Mouse (Mus musculus) intestine, embryonic 16.5 days (tissue): ENCODE results near the gene Psmb9. TPM values are rescaled to one million over a fixed set of nuclear protein-coding genes. Genes with fewer than 3 reads are reported as not detected.

Experiments used
- ATAC-seq: fragments of 200-750 bp; cut with Nextera tagmentation; 2 replicates; pipeline ENCODE4 v1.8.0; 2017; ENCODE audit warnings: moderate TSS enrichment, moderate library complexity
- H3K27ac ChIP-seq: fragments of 300-500 bp; sonication (generic); 2 replicates; pipeline ENCODE4 v1.5.1; 2014; ENCODE audit warnings: mild to moderate bottlenecking, low read length
- H3K27me3 ChIP-seq: fragments of 300-500 bp; sonication (generic); replicated peaks from 2 replicates; pipeline ENCODE4 v1.6.1; 2014; ENCODE audit warnings: low read length, control low read depth, mixed read lengths; ENCODE audit not compliant: control insufficient read depth, insufficient read depth
- H3K36me3 ChIP-seq: fragments of 300-500 bp; sonication (generic); 2 replicates; pipeline ENCODE4 v1.6.1; 2014; ENCODE audit warnings: low read length, control low read depth; ENCODE audit not compliant: control insufficient read depth, insufficient read depth
- H3K4me1 ChIP-seq: fragments of 300-500 bp; sonication (generic); 2 replicates; pipeline ENCODE4 v1.6.1; 2014; ENCODE audit warnings: low read length, control low read depth, mixed read lengths; ENCODE audit not compliant: control insufficient read depth, insufficient read depth
- H3K4me2 ChIP-seq: fragments of 300-500 bp; sonication (generic); 2 replicates; pipeline ENCODE4 v1.6.1; 2014; ENCODE audit warnings: low read depth, low read length, control low read depth
- H3K4me3 ChIP-seq: fragments of 300-500 bp; sonication (generic); 2 replicates; pipeline ENCODE4 v1.5.1; 2014; ENCODE audit warnings: mild to moderate bottlenecking, low read length
- H3K9ac ChIP-seq: fragments of 300-500 bp; sonication (generic); 2 replicates; pipeline ENCODE4 v1.6.1; 2014; ENCODE audit warnings: low read depth, low read length
- H3K9me3 ChIP-seq: fragments of 300-500 bp; sonication (generic); 2 replicates; pipeline ENCODE4 v1.6.1; 2016; ENCODE audit warnings: low read length, control low read depth; ENCODE audit not compliant: control insufficient read depth
- WGBS: fragments of 180-500 bp; shearing (Covaris S2); extraction: QIAGEN DNeasy Blood & Tissue Kit; methylation state at CpG from one replicate; pipeline ENCODE4 v1.1.7; 2014; 5-methylcytosine and 5-hydroxymethylcytosine counted together
- polyA plus RNA-seq: library from polyadenylated mRNA; unstranded; fragments of >200 nt; fragmentation: Nextera tagmentation; extraction: Ambion mirVana; gene quantifications from 2 replicates; pipeline ENCODE4 v1.2.1, GENCODE M21; 2015

The Psmb9 gene
- polyA plus RNA-seq, 1 experiment from 2014 or later: 13.4 TPM

DNA sequence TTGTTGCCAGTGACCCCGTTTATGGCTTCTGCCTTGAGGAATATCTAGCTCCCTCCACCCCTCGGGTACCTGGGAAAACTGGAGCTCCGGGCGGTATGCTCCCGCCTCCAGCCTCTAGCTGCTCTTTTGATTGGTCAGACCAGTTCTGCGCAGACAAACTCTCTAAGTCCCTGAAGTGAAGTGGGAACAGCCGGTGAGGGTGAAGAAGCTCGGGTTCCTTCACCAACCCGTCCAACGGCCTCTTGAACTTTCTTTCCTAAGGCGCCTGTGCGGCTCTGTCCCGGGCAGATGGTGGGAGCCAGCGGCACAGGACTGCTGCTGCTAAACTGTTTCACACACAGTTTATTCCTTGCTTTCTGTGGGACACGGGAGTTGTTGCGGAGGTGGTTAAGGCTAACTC, 48.1 kb downstream of the Psmb9 start:
- WGBS: 1% methylated on average over 16 of the region's 16 CpGs
- H3K27me3 ChIP-seq: peaks cover 8% of the 10 kb centered on the region; the same call in 1 of the 2 replicates
- H3K4me3 ChIP-seq: peak overlapping the region; percentile 44
- H3K4me2 ChIP-seq: peak overlapping the region; percentile 82
- no peaks in the 10 kb centered on the region for H3K9me3 ChIP-seq
- H3K36me3 ChIP-seq: no peaks in the 10 kb centered on the region
- peaks cover 12% of the 10 kb centered on the region; the same call in 1 of the 2 replicates for H3K4me1 ChIP-seq
- no peak overlapping the region for H3K27ac ChIP-seq
- ATAC-seq: peak; percentile 40; the same call in 1 of the 2 replicates
- H3K9ac ChIP-seq: peak overlapping the region; percentile 59

- Histone ChIP-seq H3K4me3 (no peak overlapping the region), H3K9me3 (no peaks in the 10 kb centered on the region), H3K4me1 (peaks cover 12% of the 10 kb centered on the region; the same call in 1 of the 2 replicates), H3K27ac (no peak overlapping the region), H3K9ac (no peak overlapping the region), H3K36me3 (no peaks in the 10 kb centered on the region), H3K4me2 (no peak overlapping the region), H3K27me3 (peaks cover 8% of the 10 kb centered on the region; the same call in 1 of the 2 replicates)
- no peak for ATAC-seq
- WGBS: 80% methylated on average over 7 of the region's 7 CpGs
These were observed 48.9 kb downstream of the Psmb9 start for GRCm38 (mm10) chr17:34138655-34139054.

DNA sequence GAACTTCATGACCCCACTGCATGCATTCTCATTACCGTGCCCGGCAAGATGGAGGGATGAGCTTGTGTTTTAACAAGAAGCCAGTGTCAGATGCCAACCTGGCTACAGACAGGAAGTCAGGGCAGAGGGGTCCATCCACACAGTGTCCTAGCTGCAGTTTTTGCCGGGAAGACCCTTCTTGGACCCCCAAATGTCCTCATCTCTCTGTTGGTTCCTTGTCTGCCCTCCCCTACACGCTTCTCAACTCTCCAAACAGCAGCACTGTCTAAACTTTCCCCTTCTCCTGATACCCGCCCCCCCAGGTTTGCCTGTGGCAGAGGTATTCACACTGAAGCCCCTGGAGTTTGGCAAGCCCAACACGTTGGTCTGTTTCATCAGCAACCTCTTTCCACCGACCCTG, 50.0 kb downstream of the Psmb9 start:
- Histone ChIP-seq H3K4me2 (no peak overlapping the region), H3K27me3 (peaks cover 8% of the 10 kb centered on the region; the same call in 1 of the 2 replicates), H3K36me3 (no peaks in the 10 kb centered on the region), H3K9me3 (no peaks in the 10 kb centered on the region), H3K4me1 (peaks cover 12% of the 10 kb centered on the region; the same call in 1 of the 2 replicates), H3K9ac (no peak overlapping the region), H3K4me3 (no peak overlapping the region), H3K27ac (no peak overlapping the region)
- WGBS: 67% methylated on average over 7 of the region's 7 CpGs
- no peak for ATAC-seq

DNA sequence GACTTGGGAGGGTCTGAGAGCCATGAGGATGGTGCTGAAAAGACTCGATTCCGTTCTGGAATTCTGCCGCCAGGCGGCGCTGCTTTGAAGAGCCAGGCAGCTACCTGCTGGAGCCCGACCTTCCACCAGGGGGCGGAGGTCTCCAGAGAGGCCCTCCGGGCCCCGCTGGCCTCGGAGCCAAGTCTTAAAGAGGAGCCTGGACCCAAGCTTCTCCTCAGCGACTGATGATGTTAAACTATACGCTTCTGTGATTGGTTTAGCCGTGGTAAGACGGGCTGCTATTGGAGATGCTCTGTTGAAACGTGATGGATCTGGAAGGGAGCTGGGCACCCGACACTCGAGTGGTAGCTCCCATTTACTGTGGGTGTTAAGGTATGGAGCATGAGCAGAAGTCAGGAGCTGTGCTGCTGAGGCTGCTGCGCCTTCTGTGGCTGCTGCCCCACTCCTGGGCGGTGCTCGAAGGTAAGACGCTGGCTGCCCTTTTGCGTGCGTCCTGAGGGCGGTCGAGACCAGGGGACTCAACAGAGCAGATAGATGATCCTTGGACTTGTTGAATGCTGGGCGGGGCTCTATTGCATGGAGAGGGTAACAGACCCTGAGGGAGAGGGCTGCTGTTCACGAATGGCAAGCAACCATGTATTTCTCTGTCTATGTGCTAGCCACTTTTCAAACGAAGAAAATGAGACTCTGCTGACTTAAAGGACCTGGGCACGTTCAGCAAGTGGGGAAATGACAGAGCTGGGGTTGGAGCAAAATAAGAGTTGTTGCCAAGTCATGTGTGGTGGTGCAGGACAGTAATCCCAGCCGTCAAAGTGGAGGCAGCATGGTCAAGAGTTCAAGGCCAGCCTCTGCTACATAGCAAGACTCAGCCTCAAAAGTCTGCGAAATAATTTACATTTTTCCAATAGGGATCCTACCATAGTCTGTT, 52.0 kb downstream of the Psmb9 start:
- peak; percentile 98 for ATAC-seq
- Histone ChIP-seq H3K4me1 (peaks cover 12% of the 10 kb centered on the region; the same call in 1 of the 2 replicates), H3K27me3 (peaks cover 3% of the 10 kb centered on the region; the same call in 1 of the 2 replicates), H3K9me3 (no peaks in the 10 kb centered on the region), H3K27ac (no peak overlapping the region), H3K9ac (peak overlapping the region; percentile 50), H3K4me3 (peak overlapping the region; percentile 44), H3K36me3 (no peaks in the 10 kb centered on the region), H3K4me2 (peak overlapping the region; percentile 82)
- 6% methylated on average over 31 of the region's 31 CpGs for WGBS

GRCm38 (mm10) chr17:34134451-34134850, 53.1 kb downstream of the Psmb9 start:
- ATAC-seq: no peak
- Histone ChIP-seq H3K9ac (no peak overlapping the region), H3K4me3 (no peak overlapping the region), H3K4me1 (peaks cover 9% of the 10 kb centered on the region; the same call in 1 of the 2 replicates), H3K36me3 (no peaks in the 10 kb centered on the region), H3K27me3 (no peaks in the 10 kb centered on the region), H3K27ac (no peak overlapping the region), H3K4me2 (no peak overlapping the region), H3K9me3 (no peaks in the 10 kb centered on the region)
- WGBS: 90% methylated on average over 3 of the region's 3 CpGs

DNA sequence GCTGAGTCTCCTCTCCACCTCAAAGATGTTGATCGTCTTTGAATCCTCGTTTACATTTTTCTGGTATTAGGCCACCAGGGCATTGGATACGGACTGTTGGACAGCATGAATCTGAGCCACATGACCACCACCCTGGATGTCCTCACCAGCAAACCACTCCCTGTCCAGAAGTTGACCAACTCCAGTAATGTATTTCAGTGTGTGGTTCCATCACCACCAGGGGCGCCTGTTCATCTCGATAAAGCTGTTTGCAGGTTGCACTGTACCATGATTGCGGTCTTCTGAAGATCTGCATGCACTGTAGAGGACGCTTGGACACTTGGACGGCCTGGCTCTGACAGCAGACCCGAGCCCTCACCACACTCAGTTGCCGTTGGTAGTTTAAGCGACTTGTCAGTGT, 54.3 kb downstream of the Psmb9 start:
- Histone ChIP-seq H3K4me2 (no peak overlapping the region), H3K4me3 (no peak overlapping the region), H3K27ac (no peak overlapping the region), H3K4me1 (peaks cover 10% of the 10 kb centered on the region), H3K9me3 (no peaks in the 10 kb centered on the region), H3K9ac (no peak overlapping the region), H3K36me3 (no peaks in the 10 kb centered on the region), H3K27me3 (no peaks in the 10 kb centered on the region)
- ATAC-seq: no peak
- 74% methylated on average over 11 of the region's 11 CpGs for WGBS

Other genes with a start within 250 kb of the Psmb9 start
- 150 and 167 TPM in 2 replicates for gene Pfdn6, start 247.4 kb downstream of the Psmb9 start, polyA plus RNA-seq
- gene Wdr46, start 247.1 kb downstream of the Psmb9 start, polyA plus RNA-seq: 24.3 and 26.1 TPM in 2 replicates
- 12.6 and 15.5 TPM in 2 replicates for gene B3galt4, start 236.3 kb downstream of the Psmb9 start, polyA plus RNA-seq
- 46.3 and 48.1 TPM in 2 replicates for gene Vps52, start 232.0 kb downstream of the Psmb9 start, polyA plus RNA-seq
- 1,753 and 1,902 TPM in 2 replicates for gene Rps18, start 231.8 kb downstream of the Psmb9 start, polyA plus RNA-seq
- 307 and 325 TPM in 2 replicates for gene H2-K1, start 187.4 kb downstream of the Psmb9 start, polyA plus RNA-seq
- 9.3 and 12.1 TPM in 2 replicates for gene Ring1, start 163.1 kb downstream of the Psmb9 start, polyA plus RNA-seq
- 66.0 and 66.7 TPM in 2 replicates for gene H2-Ke6, start 159.7 kb downstream of the Psmb9 start, polyA plus RNA-seq
- gene Slc39a7, start 156.1 kb downstream of the Psmb9 start, polyA plus RNA-seq: 171 and 176 TPM in 2 replicates
- gene Rxrb, start 156.0 kb downstream of the Psmb9 start, polyA plus RNA-seq: 37.6 and 38.4 TPM in 2 replicates
- 0.20 and 0.45 TPM in 2 replicates for gene Col11a2, start 148.3 kb downstream of the Psmb9 start, polyA plus RNA-seq
- gene H2-Oa, start 95.4 kb downstream of the Psmb9 start, polyA plus RNA-seq: 0.62 and 0.95 TPM in 2 replicates
- gene H2-DMa, start 68.2 kb downstream of the Psmb9 start, polyA plus RNA-seq: 13.4 and 15.3 TPM in 2 replicates
- 72.3 and 73.0 TPM in 2 replicates for gene Brd2, start 65.1 kb downstream of the Psmb9 start, polyA plus RNA-seq
- gene H2-DMb2, start 44.5 kb downstream of the Psmb9 start, polyA plus RNA-seq: 0.87 and 0.99 TPM in 2 replicates
- 3.0 and 3.6 TPM in 2 replicates for gene H2-DMb1, start 34.7 kb downstream of the Psmb9 start, polyA plus RNA-seq
- 8.4 and 8.5 TPM in 2 replicates for gene Tap1, start 211 bp downstream of the Psmb9 start, polyA plus RNA-seq
- 20.7 and 23.1 TPM in 2 replicates for gene Psmb8, start 10.0 kb upstream of the Psmb9 start, polyA plus RNA-seq
- 7.2 and 9.1 TPM in 2 replicates for gene Tap2, start 15.8 kb upstream of the Psmb9 start, polyA plus RNA-seq
- 0.15 and 0.21 TPM in 2 replicates for gene H2-Ob, start 51.1 kb upstream of the Psmb9 start, polyA plus RNA-seq
- 28.5 and 30.9 TPM in 2 replicates for gene H2-Ab1, start 69.9 kb upstream of the Psmb9 start, polyA plus RNA-seq
- gene H2-Aa, start 100.1 kb upstream of the Psmb9 start, polyA plus RNA-seq: 15.7 and 17.5 TPM in 2 replicates
- 11.0 and 11.1 TPM in 2 replicates for gene H2-Eb1, start 118.1 kb upstream of the Psmb9 start, polyA plus RNA-seq
- 0.05 TPM in 1 of 2 replicates, not detected in the other for gene H2-Eb2, start 137.9 kb upstream of the Psmb9 start, polyA plus RNA-seq
- gene Btnl2, start 167.1 kb upstream of the Psmb9 start, polyA plus RNA-seq: 10.6 and 16.0 TPM in 2 replicates
- 30.2 and 43.2 TPM in 2 replicates for gene Btnl1, start 189.4 kb upstream of the Psmb9 start, polyA plus RNA-seq
- gene BC051142, start 211.1 kb upstream of the Psmb9 start, polyA plus RNA-seq: 0.81 and 1.2 TPM in 2 replicates